Mouse (Mus musculus) heart, adult 10 weeks (tissue): ENCODE results near the gene Plg. TPM values are rescaled to one million over a fixed set of nuclear protein-coding genes. Genes with fewer than 3 reads are reported as not detected.

ENCODE experiments used
- polyA plus RNA-seq: library from polyadenylated mRNA; stranded (reverse); fragments of 350-450 nt; fragmentation: Illumina TruSeq; extraction: RNeasy Lipid Tissue Mini Kit (QIAGEN cat#74804); gene quantifications from one replicate; pipeline ENCODE4 v1.2.3, GENCODE M21; 2014; ENCODE audit warnings: low read depth, low replicate concordance

Plg gene
- 0.21 TPM for polyA plus RNA-seq

GRCm38 (mm10) chr17:12377981-12378705 lies at the start of gene Plg:
Gene Plg, plus strand, starts transcription at chr17:12378608.

Other genes starting within 250 kb of the Plg start
- gene Map3k4, start 59.8 kb upstream of the Plg start, polyA plus RNA-seq: 28.8 TPM
- 5.2 TPM for gene Slc22a3, start 129.1 kb downstream of the Plg start, polyA plus RNA-seq
- not detected for gene Slc22a2, start 205.5 kb downstream of the Plg start, polyA plus RNA-seq